Mouse (Mus musculus) intestine, embryonic 14.5 days (tissue): ENCODE measurements around the gene Aanat. TPM values are rescaled to one million over a fixed set of nuclear protein-coding genes. Genes with fewer than 3 reads are reported as not detected.
"Not testable (repeated sequence)": the region's sequence is repeated elsewhere in the genome, so short reads cannot be mapped to it uniquely, and the experiment has no call there.

ENCODE experiments used
- ATAC-seq: fragments of 200-750 bp; cut with Nextera tagmentation; replicated peaks from 2 replicates; pipeline ENCODE4 v1.8.0; 2017; ENCODE audit warnings: low read depth, moderate number of reproducible peaks, moderate TSS enrichment, moderate library complexity; ENCODE audit not compliant: low FRiP score, low TSS enrichment
- DNase-seq: peaks from one replicate; pipeline ENCODE4 v3.0.0-alpha.2; 2018; ENCODE audit warnings: low spot score
- H3K27ac ChIP-seq: fragments of 300-500 bp; sonication (generic); 2 replicates; pipeline ENCODE4 v1.5.1; 2014; ENCODE audit warnings: low read depth, mild to moderate bottlenecking, control low read depth
- H3K27me3 ChIP-seq: fragments of 300-500 bp; sonication (generic); replicated peaks from 2 replicates; pipeline ENCODE4 v1.6.1; 2014; ENCODE audit warnings: low read length, control low read depth; ENCODE audit not compliant: control insufficient read depth, insufficient read depth
- H3K36me3 ChIP-seq: fragments of 300-500 bp; sonication (generic); 2 replicates; pipeline ENCODE4 v1.6.1; 2014; ENCODE audit warnings: low read length, control low read depth; ENCODE audit not compliant: control insufficient read depth, insufficient read depth
- H3K4me1 ChIP-seq: fragments of 300-500 bp; sonication (generic); replicated peaks from 2 replicates; pipeline ENCODE4 v1.6.1; 2014; ENCODE audit warnings: low read length, control low read depth, mixed read lengths; ENCODE audit not compliant: control insufficient read depth, insufficient read depth
- H3K4me2 ChIP-seq: fragments of 300-500 bp; sonication (generic); 2 replicates; pipeline ENCODE4 v1.6.1; 2014; ENCODE audit warnings: low read length
- H3K4me3 ChIP-seq: fragments of 300-500 bp; sonication (generic); 2 replicates; pipeline ENCODE4 v1.5.1; 2014; ENCODE audit warnings: low read depth, low read length, control low read depth, mixed read lengths
- H3K9ac ChIP-seq: fragments of 300-500 bp; sonication (generic); 2 replicates; pipeline ENCODE4 v1.6.1; 2014; ENCODE audit warnings: mild to moderate bottlenecking, low read length
- H3K9me3 ChIP-seq: fragments of 300-500 bp; sonication (generic); 2 replicates; pipeline ENCODE4 v1.6.1; 2016; ENCODE audit warnings: low read length, control low read depth; ENCODE audit not compliant: control insufficient read depth
- WGBS: fragments of 180-500 bp; shearing (Covaris S2); extraction: QIAGEN DNeasy Blood & Tissue Kit; methylation state at CpG from one replicate; pipeline ENCODE4 v1.1.7; 2014; 5-methylcytosine and 5-hydroxymethylcytosine counted together
- polyA plus RNA-seq: library from polyadenylated mRNA; unstranded; fragments of >200 nt; fragmentation: Nextera tagmentation; extraction: Ambion mirVana; gene quantifications from 2 replicates; pipeline ENCODE4 v1.2.1, GENCODE M21; 2014

Aanat gene
- polyA plus RNA-seq, 1 experiment from 2014 or later, result not detected

DNA sequence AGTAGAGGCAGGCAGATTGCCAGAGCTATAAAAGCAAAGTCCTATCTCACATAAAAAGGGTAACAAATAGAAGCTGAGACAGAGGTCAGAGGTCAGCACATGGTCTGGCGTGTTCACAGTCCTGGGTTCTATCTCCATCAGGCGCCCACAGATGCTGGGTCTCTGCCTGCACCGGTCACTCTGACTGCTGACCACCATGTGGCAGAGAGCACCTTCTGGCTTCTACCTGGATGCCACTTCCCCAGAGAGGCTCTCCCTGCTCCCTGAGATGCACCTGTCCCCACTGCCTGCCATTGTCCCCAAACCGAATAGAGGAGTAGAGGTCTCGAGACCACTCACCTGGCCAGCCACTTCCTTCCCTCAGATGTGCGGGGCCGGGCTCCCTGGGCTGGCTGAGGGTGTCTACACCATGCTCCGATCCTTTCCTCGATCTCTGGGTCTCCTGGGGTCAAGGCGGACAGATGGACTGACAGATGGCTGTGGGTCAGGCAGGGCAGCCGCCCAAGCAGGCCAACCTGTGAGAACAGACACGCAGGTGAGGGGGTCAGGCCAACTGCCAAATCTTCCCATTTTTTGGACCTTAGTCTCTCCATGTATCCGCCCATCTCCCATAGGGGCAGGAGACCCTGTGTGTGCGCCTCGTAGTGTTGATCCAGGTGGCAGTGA lies 23.9 kb downstream of the Aanat start:
- no peak for ATAC-seq
- Histone ChIP-seq H3K4me2 (no peak overlapping the region), H3K27me3 (no peaks in the 10 kb centered on the region), H3K9ac (no peak overlapping the region), H3K36me3 (peaks cover 12% of the 10 kb centered on the region), H3K27ac (no peak overlapping the region), H3K9me3 (no peaks in the 10 kb centered on the region), H3K4me3 (no peak overlapping the region), H3K4me1 (no peaks in the 10 kb centered on the region)
- 77% methylated on average over 15 of the region's 15 CpGs for WGBS
- no peak for DNase-seq

GRCm38 (mm10) chr11:116611168-116611567 lies 24.9 kb downstream of the Aanat start:
- not testable (repeated sequence) for H3K36me3 ChIP-seq, H3K4me3 ChIP-seq, H3K4me1 ChIP-seq, H3K27ac ChIP-seq, H3K9ac ChIP-seq, H3K4me2 ChIP-seq, DNase-seq, H3K27me3 ChIP-seq, H3K9me3 ChIP-seq, ATAC-seq
- WGBS, result 87% methylated on average over 9 of the region's 9 CpGs

GRCm38 (mm10) chr11:116611883-116612282 lies 25.7 kb downstream of the Aanat start:
- Histone ChIP-seq H3K36me3 (peaks cover 7% of the 10 kb centered on the region; the same call in 1 of the 2 replicates), H3K27me3 (no peaks in the 10 kb centered on the region), H3K27ac (no peak overlapping the region), H3K9ac (no peak overlapping the region), H3K4me3 (no peak overlapping the region), H3K4me1 (peaks cover 6% of the 10 kb centered on the region), H3K9me3 (no peaks in the 10 kb centered on the region), H3K4me2 (no peak overlapping the region)
- ATAC-seq (no peak), DNase-seq (no peak)
- 89% methylated on average over 9 of the region's 9 CpGs for WGBS

GRCm38 (mm10) chr11:116612554-116612953 lies 26.3 kb downstream of the Aanat start:
- ATAC-seq (no peak), DNase-seq (no peak)
- Histone ChIP-seq H3K9ac (no peak overlapping the region), H3K27me3 (no peaks in the 10 kb centered on the region), H3K27ac (no peak overlapping the region), H3K36me3 (0 out of 2 replicates have a peak, but pooled peaks cover 5% of the 10 kb centered on the region), H3K9me3 (no peaks in the 10 kb centered on the region), H3K4me2 (no peak overlapping the region), H3K4me1 (peaks cover 6% of the 10 kb centered on the region), H3K4me3 (no peak overlapping the region)
- 92% methylated on average over 1 of the region's 1 CpGs for WGBS

GRCm38 (mm10) chr11:116613234-116613633 lies 27.0 kb downstream of the Aanat start:
- H3K9ac ChIP-seq, result no peak overlapping the region

DNA sequence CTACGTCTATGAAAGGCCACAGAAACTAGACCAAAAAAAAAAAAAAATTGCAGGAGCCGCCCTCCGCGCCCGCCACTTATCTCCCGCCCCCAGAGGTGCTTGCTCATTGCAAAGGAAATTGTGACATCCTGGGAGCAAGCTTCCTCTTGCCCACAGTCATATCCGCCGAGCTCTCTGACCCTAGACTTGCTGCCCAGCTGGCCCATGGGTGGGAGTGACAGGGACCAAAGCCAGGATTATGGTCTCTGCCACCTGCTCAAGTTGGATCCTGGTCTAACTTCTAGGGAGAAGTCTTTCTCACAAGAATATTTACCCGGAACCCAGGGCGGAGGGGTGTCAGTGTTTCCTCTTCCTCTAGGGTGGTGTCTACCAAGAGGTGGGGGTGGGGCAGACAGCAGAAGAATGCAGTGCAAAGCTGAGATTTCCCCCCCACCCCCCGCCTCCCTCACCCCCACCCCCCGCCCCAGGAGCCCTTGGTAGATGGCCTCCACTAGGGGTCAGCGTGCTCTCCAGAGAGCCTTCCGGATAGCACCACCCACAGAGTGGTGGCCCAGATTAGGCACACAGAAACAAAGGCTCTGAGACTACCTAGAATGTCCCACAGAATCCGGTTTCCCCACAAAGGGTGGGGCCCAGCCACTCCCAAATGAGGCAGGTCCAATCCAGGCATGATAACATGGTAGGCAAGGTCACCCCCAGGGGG lies 29.7 kb downstream of the Aanat start:
- Histone ChIP-seq H3K4me1 (peaks cover 24% of the 10 kb centered on the region), H3K9me3 (no peaks in the 10 kb centered on the region), H3K4me3 (no peak overlapping the region), H3K4me2 (0 out of 2 replicates have a peak overlapping the region, but pooled peaks have one; percentile 18), H3K9ac (no peak overlapping the region), H3K27me3 (no peaks in the 10 kb centered on the region), H3K36me3 (no peaks in the 10 kb centered on the region), H3K27ac (no peak overlapping the region)
- WGBS, result 42% methylated on average over 15 of the region's 15 CpGs
- DNase-seq, result no peak
- no peak; the same call in 1 of the 2 replicates for ATAC-seq

More at GRCm38 (mm10) chr11:116613234-116613633, 27.0 kb downstream of the Aanat start:
- ATAC-seq (no peak), DNase-seq (no peak)
- Histone ChIP-seq H3K4me3 (no peak overlapping the region), H3K9me3 (no peaks in the 10 kb centered on the region), H3K36me3 (0 out of 2 replicates have a peak, but pooled peaks cover 5% of the 10 kb centered on the region), H3K4me1 (peaks cover 6% of the 10 kb centered on the region), H3K4me2 (no peak overlapping the region), H3K27me3 (no peaks in the 10 kb centered on the region), H3K27ac (no peak overlapping the region)
- 90% methylated on average over 6 of the region's 6 CpGs for WGBS

- H3K9ac ChIP-seq, result no peak overlapping the region
- H3K4me3 ChIP-seq, result no peak overlapping the region
- DNase-seq, result no peak
- no peaks in the 10 kb centered on the region for H3K9me3 ChIP-seq
- H3K4me1 ChIP-seq, result peaks cover 31% of the 10 kb centered on the region
- H3K4me2 ChIP-seq, result 0 out of 2 replicates have a peak overlapping the region, but pooled peaks have one; percentile 18
- no peaks in the 10 kb centered on the region for H3K27me3 ChIP-seq
- no peak overlapping the region for H3K27ac ChIP-seq
- no peak for ATAC-seq
- 71% methylated on average over 10 of the region's 10 CpGs for WGBS
- no peaks in the 10 kb centered on the region for H3K36me3 ChIP-seq
Measured at GRCm38 (mm10) chr11:116616438-116617118, 30.3 kb downstream of the Aanat start.

DNA sequence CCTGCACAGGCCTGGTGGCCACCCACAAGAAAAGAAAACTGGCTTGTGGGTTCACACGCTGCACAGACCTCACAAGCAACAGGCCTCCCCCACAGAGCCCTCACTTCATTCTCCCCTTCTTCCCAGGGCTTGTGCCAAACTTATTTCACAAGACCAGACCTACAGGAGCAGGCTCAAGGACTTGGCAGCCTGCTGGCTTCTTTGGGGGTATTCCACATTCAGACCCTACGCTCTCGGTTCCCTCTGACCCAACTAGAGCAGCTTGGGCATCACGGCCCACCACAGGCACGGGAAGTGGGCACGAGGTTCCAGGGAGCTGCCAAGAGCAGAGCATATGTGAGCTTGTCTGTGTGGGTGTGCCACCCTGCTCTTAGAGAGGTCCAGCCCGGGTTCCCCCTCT lies 31.4 kb downstream of the Aanat start:
- Histone ChIP-seq H3K27me3 (no peaks in the 10 kb centered on the region), H3K9me3 (no peaks in the 10 kb centered on the region), H3K9ac (no peak overlapping the region), H3K4me2 (no peak overlapping the region), H3K4me1 (peaks cover 39% of the 10 kb centered on the region), H3K4me3 (no peak overlapping the region), H3K36me3 (no peaks in the 10 kb centered on the region), H3K27ac (no peak overlapping the region)
- DNase-seq (no peak), ATAC-seq (no peak)
- 87% methylated on average over 7 of the region's 7 CpGs for WGBS
